ENCODE assay signal across 22 mouse cellular contexts in genomic region chr15:94574566-94575268, GRCm38 (mm10). TPM values are rescaled to one million over a fixed set of nuclear protein-coding genes. Genes with fewer than 3 reads are reported as not detected.
DNase-seq lines count a peak whose midpoint lies in the region; ATAC-seq and TF ChIP-seq lines count a peak whose summit lies in the region.
"Had no signal": no experiment of that assay in that cellular context is flagged by ENCODE, and none has a peak within 500 bp of the region (broad histone marks: within the 10 kb centered on the region; RNA-seq: fewer than 3 reads in every experiment).

No protein-coding gene starts in this region.

- intact Hi-C loops in gastrocnemius, adult 2 months (cut with DNase I) = no loop called here

- no peaks in the 10 kb centered on the region for H3K9me3 ChIP-seq in forebrain, embryonic 14.5 days (replicated peaks; ENCODE audit: control insufficient read depth, low read length)
- H3K9me3 ChIP-seq in forebrain, embryonic 12.5 days = no peaks in the 10 kb centered on the region
- H3K9me3 ChIP-seq: forebrain, embryonic 15.5 days; hindbrain, embryonic 10.5 days; liver, embryonic 13.5 days had no signal

- no peak overlapping the region for H3K27ac ChIP-seq in gastrocnemius, adult 2 months
- H3K27ac ChIP-seq in forebrain, embryonic 14.5 days (ENCODE audit: low read depth, low read length) = no peak overlapping the region
- no peak overlapping the region for H3K27ac ChIP-seq in forebrain, embryonic 12.5 days
- H3K27ac ChIP-seq: forebrain, embryonic 15.5 days; hindbrain, embryonic 10.5 days; liver, embryonic 13.5 days had no signal

- no peaks in the 10 kb centered on the region for H3K4me1 ChIP-seq in forebrain, embryonic 14.5 days (ENCODE audit: control insufficient read depth, insufficient read depth, low read length)
- H3K4me1 ChIP-seq in forebrain, embryonic 12.5 days = no peaks in the 10 kb centered on the region
- H3K4me1 ChIP-seq: forebrain, embryonic 15.5 days; hindbrain, embryonic 10.5 days had no signal

- H3K4me3 ChIP-seq in gastrocnemius, adult 2 months = no peak overlapping the region
- H3K4me3 ChIP-seq in forebrain, embryonic 14.5 days (ENCODE audit: low read depth, low read length) = no peak overlapping the region
- no peak overlapping the region for H3K4me3 ChIP-seq in forebrain, embryonic 12.5 days (replicated peaks)
- H3K4me3 ChIP-seq: forebrain, embryonic 15.5 days; hindbrain, embryonic 10.5 days; liver, embryonic 13.5 days had no signal

- no peak for ATAC-seq in forebrain, embryonic 14.5 days
- no peak for ATAC-seq in forebrain, embryonic 12.5 days (ENCODE audit: low FRiP score)
- ATAC-seq: forebrain, embryonic 15.5 days had no signal

- H3K36me3 ChIP-seq in forebrain, embryonic 14.5 days (ENCODE audit: control insufficient read depth, insufficient read depth, low read length) = peaks cover 13% of the 10 kb centered on the region
- H3K36me3 ChIP-seq in forebrain, embryonic 12.5 days (replicated peaks) = peaks cover 12% of the 10 kb centered on the region

- no peak overlapping the region for H3K4me2 ChIP-seq in forebrain, embryonic 14.5 days (ENCODE audit: low read length)
- no peak overlapping the region for H3K4me2 ChIP-seq in forebrain, embryonic 12.5 days
- H3K4me2 ChIP-seq: forebrain, embryonic 15.5 days; heart, embryonic 11.5 days; liver, embryonic 13.5 days; lung, embryonic 14.5 days had no signal

- 65% methylated on average over 4 of the region's 4 CpGs for WGBS in forebrain, embryonic 14.5 days
- 77% methylated on average over 4 of the region's 4 CpGs for WGBS in forebrain, embryonic 12.5 days

- no peak overlapping the region for H3K9ac ChIP-seq in forebrain, embryonic 14.5 days (ENCODE audit: low read length)
- H3K9ac ChIP-seq in forebrain, embryonic 12.5 days = no peak overlapping the region
- H3K9ac ChIP-seq: forebrain, embryonic 15.5 days; liver, embryonic 13.5 days; lung, embryonic 14.5 days had no signal

- TF ChIP-seq CTCF in gastrocnemius, adult 2 months (IDR thresholded peaks at IDR 0.05) = no peak

- no peaks in the 10 kb centered on the region for H3K27me3 ChIP-seq in forebrain, embryonic 14.5 days (replicated peaks; ENCODE audit: control insufficient read depth, insufficient read depth, low read length)
- H3K27me3 ChIP-seq in forebrain, embryonic 12.5 days = no peaks in the 10 kb centered on the region
- H3K27me3 ChIP-seq: forebrain, embryonic 15.5 days; liver, embryonic 13.5 days had no signal

- peak; percentile 16 for DNase-seq in adrenal gland, postnatal 25 days
- DNase-seq in adrenal gland, postnatal 4 days (ENCODE audit: low spot score in 2 of 2) = no peak
- DNase-seq in 3T3-L1 (ENCODE audit: low read depth, low spot score) (peak; percentile 80), NIH3T3 (ENCODE audit: low read depth) (peak; percentile 39)
- peak; percentile 29 for DNase-seq in brain, adult 2 months (ENCODE audit: low read depth, low spot score)
- DNase-seq in gastrocnemius, adult 2 months = no peak
- no peak for DNase-seq in forebrain, embryonic 14.5 days (ENCODE audit: low spot score)
- DNase-seq: cerebellum, adult 9-10 months; gastrocnemius, postnatal 10 days; kidney, adult 11 months; layer of hippocampus, adult 9-11 months; liver, embryonic 13.5 days; lung, embryonic 14.5 days; thymus, adult 18-20 months; thymus, postnatal 36 days had no signal

RNA-seq across cellular contexts. Expression of gene Twf1, which starts 15.0 kb away (rescaled TPM):
- total RNA-seq in adrenal gland, postnatal 25 days (2021) = 91.6 and 105 TPM in 2 replicates
- total RNA-seq in adrenal gland, postnatal 4 days (2021) = 10 to 100 TPM; 74.1 to 83.6 TPM
- 10 to 100 TPM in 1 of 2 experiments, 1 to 10 TPM in 1; 9.5 to 10.0 TPM for total RNA-seq in gastrocnemius, adult 2 months (2021)
- 103 and 105 TPM in 2 replicates for polyA plus RNA-seq in forebrain, embryonic 14.5 days (2014; fragmentation: Nextera tagmentation; extraction: Ambion mirVana)
- 101 and 109 TPM in 2 replicates for polyA plus RNA-seq in forebrain, embryonic 12.5 days (2016; fragmentation: Nextera tagmentation; extraction: Ambion mirVana)

RNA-seq across cellular contexts. Expression of gene Irak4, which starts 31.3 kb away (rescaled TPM):
- 14.4 and 18.5 TPM in 2 replicates for total RNA-seq in adrenal gland, postnatal 25 days (2021)
- total RNA-seq in adrenal gland, postnatal 4 days (2021) = 10 to 100 TPM; 14.6 to 14.9 TPM
- 1 to 10 TPM; 2.3 to 2.6 TPM for total RNA-seq in gastrocnemius, adult 2 months (2021)
- 0.97 and 1.1 TPM in 2 replicates for polyA plus RNA-seq in forebrain, embryonic 14.5 days (2014; fragmentation: Nextera tagmentation; extraction: Ambion mirVana)
- polyA plus RNA-seq in forebrain, embryonic 12.5 days (2016; fragmentation: Nextera tagmentation; extraction: Ambion mirVana) = 2.6 and 2.8 TPM in 2 replicates

RNA-seq across cellular contexts. Expression of gene Pus7l, which starts 31.4 kb away (rescaled TPM):
- total RNA-seq in adrenal gland, postnatal 25 days (2021) = 5.0 and 6.0 TPM in 2 replicates
- 1 to 10 TPM; 6.1 to 6.7 TPM for total RNA-seq in adrenal gland, postnatal 4 days (2021)
- 1 to 10 TPM; 1.5 TPM for total RNA-seq in gastrocnemius, adult 2 months (2021)
- polyA plus RNA-seq in forebrain, embryonic 14.5 days (2014; fragmentation: Nextera tagmentation; extraction: Ambion mirVana) = 5.2 and 6.2 TPM in 2 replicates
- polyA plus RNA-seq in forebrain, embryonic 12.5 days (2016; fragmentation: Nextera tagmentation; extraction: Ambion mirVana) = 7.3 and 7.8 TPM in 2 replicates

RNA-seq across cellular contexts. Expression of gene Tmem117, which starts 54.3 kb away (rescaled TPM):
- total RNA-seq in adrenal gland, postnatal 25 days (2021) = 4.7 and 4.9 TPM in 2 replicates
- 1 to 10 TPM; 6.3 to 7.9 TPM for total RNA-seq in adrenal gland, postnatal 4 days (2021)
- total RNA-seq in gastrocnemius, adult 2 months (2021) = 10 to 100 TPM; 16.9 to 19.2 TPM
- 2.3 and 3.8 TPM in 2 replicates for polyA plus RNA-seq in forebrain, embryonic 14.5 days (2014; fragmentation: Nextera tagmentation; extraction: Ambion mirVana)
- 0.78 and 1.2 TPM in 2 replicates for polyA plus RNA-seq in forebrain, embryonic 12.5 days (2016; fragmentation: Nextera tagmentation; extraction: Ambion mirVana)
- total RNA-seq: common myeloid progenitor, adult 5-6 weeks; granulocyte monocyte progenitor cell, adult 5-6 weeks; neutrophil, adult 5-6 weeks had no signal

Comparison
In these comparisons a context has a peak if more than half of its experiments do, and no peak if none do; other contexts are left out.
1. DNase-seq: peak in adrenal gland, postnatal 25 days (single experiment), 3T3-L1 (single experiment), NIH3T3 (single experiment) and brain, adult 2 months (single experiment); none in adrenal gland, postnatal 4 days (0 of 2), gastrocnemius, adult 2 months (single experiment) and forebrain, embryonic 14.5 days (single experiment).